Mouse (Mus musculus): ENCODE results near the gene Def6.

DNA sequence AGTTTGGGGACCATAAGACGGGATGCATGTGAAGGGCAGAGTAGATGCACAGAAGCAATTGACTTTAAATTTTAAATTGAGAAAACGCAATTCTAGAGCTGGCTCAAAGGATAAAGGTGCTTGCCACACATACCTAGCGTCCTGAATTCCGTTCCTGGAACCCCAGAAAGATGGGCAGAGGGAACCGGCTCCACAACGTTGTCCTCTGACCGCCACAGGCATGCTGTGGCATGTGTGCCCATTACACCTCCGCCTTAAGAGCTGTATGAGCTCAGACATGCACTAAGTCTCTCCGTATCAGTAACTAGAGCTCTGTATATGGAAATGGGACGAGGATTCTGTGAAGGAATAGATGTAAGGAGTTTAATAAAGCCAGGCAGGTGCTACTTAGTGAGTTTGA lies 17.0 kb downstream of the Def6 start:
- TF ChIP-seq CTCF (IDR thresholded peaks at IDR 0.05) (no peak), EP300 (IDR thresholded peaks at IDR 0.05) (no peak)
